Mouse (Mus musculus) cortical plate, adult 2 months (tissue): ENCODE data around the gene Trak1. TPM values are rescaled to one million over a fixed set of nuclear protein-coding genes. Genes with fewer than 3 reads are reported as not detected.
A peak's percentile ranks its signal among the peaks of the same experiment; 100 is the strongest.

Experiments used
- H3K27ac ChIP-seq: fragments of 200-500 bp; 2 replicates; pipeline ENCODE4 v1.5.1; 2012; ENCODE audit warnings: low read length, control low read depth, inconsistent platforms; ENCODE audit not compliant: insufficient read depth
- H3K4me1 ChIP-seq: fragments of 200-500 bp; 2 replicates; pipeline ENCODE4 v1.6.1; 2011; ENCODE audit warnings: low read length; ENCODE audit not compliant: control insufficient read depth, insufficient read depth
- H3K4me3 ChIP-seq: fragments of 200-500 bp; 2 replicates; pipeline ENCODE4 v1.5.1; 2011; ENCODE audit warnings: mild to moderate bottlenecking, low read length, control low read depth; ENCODE audit not compliant: insufficient read depth
- CTCF ChIP-seq: fragments of 200-500 bp; IDR thresholded peaks from 2 replicates; pipeline ENCODE4 v1.5.1; 2011; ENCODE audit warnings: mild to moderate bottlenecking, control low read depth, low read length; ENCODE audit not compliant: insufficient read depth; ENCODE audit errors: extremely low read depth
- POLR2A ChIP-seq: fragments of 200-500 bp; IDR thresholded peaks from 2 replicates; pipeline ENCODE4 v1.6.1; 2011; ENCODE audit warnings: mild to moderate bottlenecking, low read length, control low read depth; ENCODE audit not compliant: insufficient read depth; ENCODE audit errors: extremely low read depth
- polyA plus RNA-seq: library from polyadenylated mRNA; depleted of rRNA; stranded (reverse); fragments of >200 nt; gene quantifications from 2 replicates; pipeline ENCODE4 v1.2.3, GENCODE M21; 2012

Trak1 gene
- polyA plus RNA-seq, 1 experiment = 139 TPM

- Histone ChIP-seq H3K27ac (no peak overlapping the region), H3K4me1 (peaks cover 4% of the 10 kb centered on the region; the same call in 1 of the 2 replicates), H3K4me3 (no peak overlapping the region)
- TF ChIP-seq POLR2A = no peak
- no peak for TF ChIP-seq CTCF
Observed at GRCm38 (mm10) chr9:121342510-121343110, 45.3 kb downstream of the Trak1 start.

DNA sequence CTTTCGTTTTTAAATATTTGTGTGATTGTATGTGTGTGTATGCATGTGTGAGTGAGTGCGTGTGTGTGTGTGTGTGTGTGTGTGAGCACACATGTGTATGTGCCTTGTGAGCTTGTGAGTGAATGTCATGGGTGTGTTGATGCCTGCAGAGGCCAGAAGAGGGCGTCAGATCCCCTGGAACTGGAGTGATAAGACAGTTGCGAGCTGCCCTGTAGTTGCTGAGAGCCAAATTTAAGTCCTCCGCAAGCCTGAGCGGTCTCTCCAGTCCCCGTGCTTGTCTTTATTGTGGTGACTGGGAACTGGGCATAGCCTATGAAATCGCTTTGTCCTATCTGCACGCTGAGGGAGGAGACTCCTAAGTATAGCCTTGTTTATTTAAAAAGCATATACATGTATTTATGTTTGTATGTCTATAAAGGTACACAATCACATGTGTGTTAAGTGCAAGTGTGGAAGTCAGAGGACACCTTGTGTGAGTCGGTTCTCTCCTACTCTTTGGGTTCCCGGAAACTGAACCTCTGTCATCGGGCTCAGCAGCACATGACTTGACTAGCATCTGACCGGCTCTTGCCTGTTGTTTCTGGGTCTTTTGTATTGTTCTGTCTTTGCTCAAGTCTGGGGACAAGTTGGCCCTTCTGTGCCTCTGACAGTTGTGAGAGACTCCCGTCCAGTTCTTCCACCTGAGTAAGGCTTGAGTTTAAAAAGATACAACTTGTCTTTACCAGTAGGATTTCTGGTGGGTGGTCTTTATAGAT, 46.0 kb downstream of the Trak1 start:
- no peak for TF ChIP-seq POLR2A
- H3K4me1 ChIP-seq = peaks cover 6% of the 10 kb centered on the region; the same call in 1 of the 2 replicates
- no peak overlapping the region for H3K4me3 ChIP-seq
- H3K27ac ChIP-seq = no peak overlapping the region

- Histone ChIP-seq H3K4me3 (no peak overlapping the region), H3K27ac (no peak overlapping the region), H3K4me1 (peaks cover 7% of the 10 kb centered on the region)
- TF ChIP-seq CTCF (no peak), POLR2A (no peak)
Observed at GRCm38 (mm10) chr9:121344344-121344743, 47.0 kb downstream of the Trak1 start.

DNA sequence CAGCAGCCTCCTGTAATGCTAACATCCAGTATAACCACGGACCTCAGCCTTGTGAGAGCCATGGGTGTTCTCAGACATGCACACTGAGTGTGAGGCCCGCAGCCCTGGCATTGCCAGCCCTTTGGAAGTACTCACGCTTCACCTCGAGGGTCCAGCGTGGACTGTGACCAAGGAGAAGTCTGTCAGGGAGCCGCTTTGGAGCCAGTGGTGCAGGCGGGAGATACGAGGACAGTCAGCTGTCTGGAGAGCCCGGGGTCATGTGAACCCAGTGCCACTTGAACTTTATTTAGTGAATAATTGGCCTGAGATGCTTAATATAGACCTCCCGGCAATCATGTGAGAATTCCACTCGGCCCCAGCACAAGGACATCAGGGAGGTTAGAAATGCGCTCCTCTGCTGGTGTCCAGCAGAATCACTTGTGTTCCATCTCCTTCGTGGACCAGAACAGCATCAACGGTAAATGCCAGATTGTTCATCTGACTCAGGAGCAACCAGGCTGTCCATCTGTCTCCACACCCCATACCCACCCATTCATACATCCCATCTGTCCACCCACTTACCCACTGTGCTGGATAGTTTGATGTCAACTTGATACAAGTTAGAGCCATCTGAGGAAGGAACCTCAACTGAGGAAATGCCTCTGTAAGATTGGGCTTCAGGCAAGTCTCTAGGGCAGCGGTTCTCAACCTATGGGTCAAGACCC, 48.3 kb downstream of the Trak1 start:
- TF ChIP-seq CTCF (no peak), POLR2A (no peak)
- H3K4me1 ChIP-seq = peaks cover 7% of the 10 kb centered on the region
- H3K4me3 ChIP-seq = no peak overlapping the region
- no peak overlapping the region for H3K27ac ChIP-seq

DNA sequence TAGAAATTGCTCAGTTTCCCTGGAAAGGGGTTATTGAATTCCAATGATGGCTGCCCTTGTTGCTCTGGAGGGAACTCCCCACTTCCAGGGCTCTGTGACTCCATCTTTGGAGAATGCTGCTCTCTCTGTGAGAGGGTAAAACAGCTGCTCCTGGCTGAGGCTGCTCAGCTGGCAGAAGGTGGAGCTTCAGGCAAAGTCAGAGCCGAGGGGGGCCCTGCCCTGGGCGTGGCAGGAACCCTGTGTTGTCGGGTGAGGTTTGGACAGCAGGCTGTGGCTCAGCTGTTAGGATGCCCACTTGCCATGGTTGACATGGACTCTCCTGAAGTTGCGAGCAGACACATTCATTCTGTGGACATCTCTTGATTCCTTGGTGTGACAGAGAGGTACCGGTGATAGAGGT, 49.3 kb downstream of the Trak1 start:
- H3K4me1 ChIP-seq = peaks cover 9% of the 10 kb centered on the region
- TF ChIP-seq POLR2A (no peak), CTCF (no peak)
- H3K27ac ChIP-seq = no peak overlapping the region
- no peak overlapping the region for H3K4me3 ChIP-seq

DNA sequence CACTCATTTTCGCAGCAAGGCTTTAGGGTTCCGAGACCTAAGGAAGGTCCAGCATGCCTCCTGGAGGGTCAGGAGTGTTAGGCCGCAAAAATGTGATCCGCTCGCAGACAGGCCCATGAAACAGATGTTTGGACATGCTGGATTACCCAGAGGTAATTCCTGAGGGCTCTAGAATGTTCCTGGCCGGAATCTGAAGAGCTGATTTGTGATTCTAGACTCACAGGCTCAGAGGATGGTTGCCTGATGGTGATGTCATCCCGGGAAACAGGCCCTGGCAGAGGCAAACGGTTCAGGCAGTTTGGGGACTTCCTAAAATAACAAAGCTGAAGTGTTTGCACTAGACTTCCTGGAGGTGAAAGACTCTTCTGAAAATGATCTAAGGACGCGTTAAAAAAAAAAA, 50.7 kb downstream of the Trak1 start:
- H3K27ac ChIP-seq = peak overlapping the region; percentile 18; the same call in 1 of the 2 replicates
- TF ChIP-seq CTCF (no peak), POLR2A (no peak)
- H3K4me1 ChIP-seq = peaks cover 13% of the 10 kb centered on the region
- no peak overlapping the region for H3K4me3 ChIP-seq

DNA sequence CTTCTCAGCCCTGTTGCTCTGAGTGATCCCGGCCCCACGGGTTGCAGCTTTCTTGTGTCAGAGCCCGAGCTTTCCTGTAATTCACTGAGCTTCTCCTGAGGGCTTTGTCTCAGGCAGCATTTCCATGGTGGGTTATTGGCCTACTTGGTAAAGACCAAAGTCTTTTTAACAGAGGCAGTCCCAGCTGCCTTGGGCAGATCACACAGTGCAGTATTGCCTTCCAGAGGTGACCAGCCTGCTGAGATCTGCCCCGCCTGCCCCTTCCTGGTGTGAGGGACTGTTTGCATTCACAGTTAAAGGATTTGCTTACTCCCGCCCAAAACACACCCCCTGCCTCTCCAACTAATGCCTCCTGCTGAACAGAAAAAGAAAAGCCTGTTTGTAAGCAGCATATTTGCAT, 51.2 kb downstream of the Trak1 start:
- H3K4me3 ChIP-seq = no peak overlapping the region
- peaks cover 15% of the 10 kb centered on the region for H3K4me1 ChIP-seq
- TF ChIP-seq POLR2A = no peak
- TF ChIP-seq CTCF = no peak
- H3K27ac ChIP-seq = peak overlapping the region; percentile 14; the same call in 1 of the 2 replicates

DNA sequence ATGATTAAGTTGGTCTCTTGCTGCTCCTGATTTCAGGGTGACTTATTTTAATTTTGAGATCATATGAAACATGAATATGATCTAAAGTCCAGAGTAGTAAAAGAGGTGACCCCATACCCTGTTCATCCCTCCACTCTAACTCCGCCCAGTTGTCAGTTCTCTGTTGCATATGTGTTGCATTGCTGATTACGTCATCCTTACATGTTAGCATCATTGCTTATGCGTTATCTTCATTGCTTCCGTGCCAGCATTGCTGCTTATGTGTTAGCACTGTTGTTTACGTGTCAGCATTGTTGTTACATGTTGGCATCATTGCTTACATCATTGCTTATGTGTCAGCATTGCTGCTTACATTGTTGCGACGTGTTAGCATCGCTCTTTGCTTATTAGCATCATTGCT, 51.8 kb downstream of the Trak1 start:
- no peak overlapping the region for H3K27ac ChIP-seq

DNA sequence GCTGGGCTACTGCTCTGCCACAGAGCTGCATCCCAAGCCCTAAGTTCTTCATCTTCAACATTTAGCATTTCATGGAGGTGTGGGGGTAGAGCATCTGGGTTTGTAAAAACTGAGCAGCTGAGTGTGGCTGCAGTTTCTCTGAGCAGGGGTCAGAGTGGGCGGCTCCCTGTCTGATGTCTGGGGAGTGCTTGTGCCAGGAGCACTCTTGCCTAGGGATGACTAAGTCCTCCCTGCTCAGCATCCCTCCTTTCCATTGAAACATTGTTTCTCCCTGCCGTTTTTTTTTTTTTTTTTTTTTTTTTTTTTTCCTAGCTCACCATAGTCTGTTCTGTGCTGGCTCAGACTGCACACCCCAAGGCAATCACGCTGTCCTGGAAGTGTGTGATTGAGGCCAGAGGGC, 53.3 kb downstream of the Trak1 start:
- no peak overlapping the region for H3K27ac ChIP-seq
- H3K4me1 ChIP-seq = peaks cover 22% of the 10 kb centered on the region
- TF ChIP-seq POLR2A (no peak), CTCF (no peak)
- H3K4me3 ChIP-seq = no peak overlapping the region

More for the DNA sequence above, 51.8 kb downstream of the Trak1 start:
- Histone ChIP-seq H3K4me1 (peaks cover 18% of the 10 kb centered on the region), H3K4me3 (no peak overlapping the region)
- TF ChIP-seq CTCF (no peak), POLR2A (no peak)
